34 mouse cellular contexts compared by ENCODE assay signal in genomic region chr11:121392405-121392804, GRCm38 (mm10).
"Had no signal": no experiment of that assay in that cellular context is flagged by ENCODE, and none has a peak within 500 bp of the region (broad histone marks: within the 10 kb centered on the region; RNA-seq: fewer than 3 reads in every experiment).

No protein-coding gene starts in this region.

- H3K4me3 ChIP-seq: heart, embryonic 10.5 days; heart, embryonic 12.5 days; heart, embryonic 13.5 days; heart, embryonic 15.5 days; hindbrain, embryonic 10.5 days; hindbrain, embryonic 13.5 days; hindbrain, embryonic 15.5 days; intestine, embryonic 15.5 days; kidney, embryonic 15.5 days; layer of hippocampus, adult 2 months; left cerebral cortex, adult 2 months had no signal

- H3K9ac ChIP-seq: heart, embryonic 12.5 days; heart, embryonic 13.5 days; heart, embryonic 15.5 days; hindbrain, embryonic 13.5 days; hindbrain, embryonic 14.5 days; hindbrain, embryonic 15.5 days; intestine, embryonic 15.5 days; kidney, embryonic 15.5 days had no signal

- ATAC-seq: hindbrain, embryonic 16.5 days; hindbrain, postnatal 0 days; inflammation-experienced regulatory T-cells, adult 6 months; intestine, embryonic 15.5 days; intestine, embryonic 16.5 days; intestine, postnatal 0 days had no signal

- H3K27me3 ChIP-seq: heart, embryonic 12.5 days; heart, embryonic 15.5 days; hindbrain, embryonic 15.5 days; intestine, embryonic 15.5 days; kidney, embryonic 15.5 days had no signal

- H3K4me2 ChIP-seq: heart, embryonic 11.5 days; heart, embryonic 12.5 days; heart, embryonic 13.5 days; heart, embryonic 15.5 days; hindbrain, embryonic 13.5 days; hindbrain, embryonic 14.5 days; hindbrain, embryonic 15.5 days; intestine, embryonic 15.5 days; kidney, embryonic 15.5 days had no signal

- DNase-seq: heart, postnatal 10 days; heart, postnatal 14 days; heart, postnatal 36 days; heart, postnatal 4 days; kidney, adult 11 months; kidney, adult 18-20 months; kidney, adult 2 months; kidney, adult 9 months; kidney, postnatal 10 days; kidney, postnatal 14 days; kidney, postnatal 25 days; kidney, postnatal 36 days; kidney, postnatal 4 days; layer of hippocampus, adult 9-11 months; layer of hippocampus, postnatal 36 days had no signal

- H3K9me3 ChIP-seq: heart, embryonic 10.5 days; heart, embryonic 12.5 days; heart, embryonic 13.5 days; heart, embryonic 15.5 days; hindbrain, embryonic 10.5 days; hindbrain, embryonic 13.5 days; hindbrain, embryonic 15.5 days; intestine, embryonic 15.5 days; kidney, embryonic 15.5 days had no signal

- H3K36me3 ChIP-seq: heart, embryonic 10.5 days; heart, embryonic 12.5 days; heart, embryonic 13.5 days; heart, embryonic 15.5 days; hindbrain, embryonic 10.5 days; hindbrain, embryonic 13.5 days; hindbrain, embryonic 15.5 days; intestine, embryonic 15.5 days; kidney, embryonic 15.5 days had no signal

- H3K27ac ChIP-seq: heart, embryonic 10.5 days; heart, embryonic 13.5 days; heart, embryonic 15.5 days; hindbrain, embryonic 10.5 days; hindbrain, embryonic 13.5 days; hindbrain, embryonic 14.5 days; hindbrain, embryonic 15.5 days; hindbrain, postnatal 0 days; intestine, embryonic 15.5 days; kidney, embryonic 15.5 days; kidney, postnatal 0 days; layer of hippocampus, adult 2 months; left cerebral cortex, adult 2 months had no signal
